Mouse (Mus musculus): ENCODE data around the gene Csf2.

- no peak for TF ChIP-seq CTCF (IDR thresholded peaks at IDR 0.05; ENCODE audit: low read depth)
- no peak for TF ChIP-seq EP300 (optimal IDR thresholded peaks at IDR 0.05)
These were observed 19.9 kb upstream of the Csf2 start for GRCm38 (mm10) chr11:54269191-54269896.

Data from stomach, postnatal 0 days (tissue).